Mouse (Mus musculus) frontal cortex, postnatal 10 days (tissue): Measurements from ENCODE around the gene Lrrc4c.

ENCODE experiments used
- DNase-seq, 2 experiments: peaks; one replicate each; pipeline ENCODE4 v3.0.0; 2022; ENCODE audit warnings: low spot score in 2 of 2, mixed read lengths in 1 of 2

Lrrc4c gene

GRCm38 (mm10) chr2:97469396-97469795 lies 1151.4 kb downstream of the Lrrc4c start:
- no peak for DNase-seq

DNA sequence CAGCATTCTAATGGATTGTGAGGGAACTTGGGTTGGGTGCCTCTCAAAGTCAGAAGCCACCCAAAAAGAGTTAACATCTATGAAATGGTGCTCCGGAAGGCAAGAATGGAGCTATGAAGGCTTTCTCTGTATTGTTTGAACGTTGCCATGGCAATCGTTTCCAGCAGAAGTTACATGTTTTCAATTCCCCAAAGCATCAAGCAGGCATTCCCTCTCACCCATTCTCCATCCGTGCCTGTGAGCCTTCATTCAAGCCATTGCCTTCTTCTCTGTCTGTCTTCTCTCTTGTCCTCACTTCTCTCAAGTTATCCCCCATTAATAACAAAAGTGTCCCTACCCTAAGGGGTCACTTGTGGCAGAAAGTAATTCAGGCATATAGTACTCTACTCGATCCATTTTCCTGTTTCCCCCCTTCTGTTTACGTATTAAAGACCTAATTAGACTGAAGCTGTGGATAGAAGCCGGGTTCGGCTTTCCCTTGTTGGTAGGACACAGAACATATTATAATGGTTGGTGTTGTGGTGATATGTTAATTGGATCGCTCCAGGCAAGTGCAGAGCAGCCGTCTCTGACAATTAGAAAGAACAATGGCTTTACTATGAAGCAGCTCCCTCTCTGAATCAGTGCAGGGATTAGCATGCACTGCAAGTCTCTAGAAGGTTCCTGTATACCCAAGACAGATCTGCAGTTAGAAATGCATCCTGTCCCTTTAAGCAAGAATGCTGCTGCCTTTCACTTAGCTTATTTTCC lies 1160.4 kb downstream of the Lrrc4c start:
- DNase-seq = no peak

DNA sequence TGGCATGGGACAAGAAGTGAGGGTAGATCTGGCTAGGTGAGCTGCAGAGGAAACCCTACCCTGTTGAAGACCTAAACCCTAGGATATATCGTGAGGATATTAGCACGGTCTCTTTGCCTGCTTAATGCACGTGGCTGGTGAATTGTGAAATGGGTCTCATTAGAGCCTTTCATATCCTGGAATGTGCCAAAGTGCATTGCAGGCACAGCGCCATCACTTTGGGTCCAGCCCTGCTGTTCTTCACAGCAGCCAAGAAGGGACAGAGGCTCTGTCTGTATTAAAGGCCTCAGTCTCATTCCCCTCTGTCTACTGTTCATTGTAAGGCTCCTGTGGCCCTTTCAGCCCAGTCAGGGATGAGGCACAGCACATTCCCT lies 1160.9 kb downstream of the Lrrc4c start:
- DNase-seq = peak in 1 of 2 experiments; percentile 30

DNA sequence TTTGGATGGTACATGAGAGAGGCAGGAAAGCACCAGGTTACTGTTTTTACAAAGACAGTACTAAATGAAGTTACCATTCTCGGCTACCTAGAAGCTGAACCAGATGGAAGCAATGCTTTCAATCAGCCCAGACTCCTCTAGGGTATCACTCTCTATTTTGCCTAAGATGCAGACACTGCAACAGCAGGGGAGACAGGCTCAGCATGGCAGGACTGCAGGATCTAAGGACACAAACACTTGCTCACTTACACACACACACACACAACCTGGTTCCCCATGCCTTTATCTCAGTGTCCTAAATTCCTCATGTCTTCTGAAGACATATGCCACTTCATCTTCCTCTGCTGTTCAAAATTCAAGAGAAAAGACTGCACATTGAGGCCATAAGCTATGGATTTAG lies 1167.0 kb downstream of the Lrrc4c start:
- DNase-seq = no peak

DNA sequence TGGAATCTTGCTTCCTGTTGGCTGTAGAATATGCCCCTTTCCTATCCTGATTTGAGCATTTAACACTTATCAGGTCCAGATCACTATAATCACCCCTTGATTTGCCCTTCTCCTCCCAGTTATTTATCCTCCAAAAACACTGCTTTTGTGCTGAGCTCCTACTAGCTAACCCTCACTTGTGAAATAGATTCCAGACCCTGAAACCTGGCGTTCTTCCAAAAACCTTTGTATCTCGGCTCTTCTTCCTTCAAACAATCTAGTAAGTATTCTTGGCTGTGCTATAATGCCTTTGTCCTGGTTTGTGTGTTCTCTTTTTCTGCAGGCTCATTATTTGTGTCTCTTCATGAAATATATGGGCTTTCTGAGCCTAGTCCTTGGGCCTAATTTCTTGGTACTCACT lies 1167.6 kb downstream of the Lrrc4c start:
- DNase-seq = no peak

DNA sequence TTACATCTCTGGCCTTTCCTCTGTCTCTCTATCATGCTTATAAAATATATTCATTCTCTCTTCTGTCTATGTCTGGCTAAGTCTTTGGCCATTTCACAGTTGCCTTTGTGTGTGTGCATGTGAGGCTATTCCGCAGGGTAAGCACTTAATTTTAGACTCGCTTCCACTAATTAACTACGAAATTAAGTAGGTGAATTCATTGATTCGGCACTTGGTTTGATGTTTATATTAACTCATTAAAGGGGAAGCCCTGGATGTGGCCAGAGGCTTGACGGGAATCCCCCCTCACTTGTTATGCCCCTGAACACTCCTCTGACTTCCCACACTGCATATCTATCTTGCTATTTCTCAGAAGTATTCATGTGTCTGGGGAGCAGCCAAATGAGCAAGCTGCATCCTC lies 1169.6 kb downstream of the Lrrc4c start:
- no peak for DNase-seq

GRCm38 (mm10) chr2:97497069-97497468 lies 1179.1 kb downstream of the Lrrc4c start:
- no peak for DNase-seq

DNA sequence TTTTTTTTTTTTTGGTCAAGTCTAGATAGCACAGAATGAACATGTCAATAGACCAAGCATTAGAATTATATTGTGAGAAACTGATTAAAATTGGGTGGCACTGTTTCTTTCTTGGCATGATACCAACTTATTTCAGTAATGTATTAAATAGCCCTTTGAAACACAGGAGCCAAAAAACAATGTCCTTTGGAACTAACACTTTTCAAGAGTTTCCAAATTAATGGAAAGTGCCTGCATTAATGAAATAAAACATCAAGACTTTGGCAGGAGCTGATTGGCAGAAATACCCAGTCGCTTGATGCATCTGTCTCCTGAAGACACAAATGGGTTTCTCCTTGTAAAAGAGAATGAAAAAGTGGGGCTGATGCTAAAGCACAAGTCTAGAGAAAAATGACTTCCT lies 1184.5 kb downstream of the Lrrc4c start:
- no peak for DNase-seq

GRCm38 (mm10) chr2:97504902-97505301 lies 1186.9 kb downstream of the Lrrc4c start:
- no peak for DNase-seq

- DNase-seq = no peak
Observed at GRCm38 (mm10) chr2:97524256-97524922, 1206.4 kb downstream of the Lrrc4c start.

GRCm38 (mm10) chr2:97525107-97525506 lies 1207.1 kb downstream of the Lrrc4c start:
- DNase-seq = no peak

DNA sequence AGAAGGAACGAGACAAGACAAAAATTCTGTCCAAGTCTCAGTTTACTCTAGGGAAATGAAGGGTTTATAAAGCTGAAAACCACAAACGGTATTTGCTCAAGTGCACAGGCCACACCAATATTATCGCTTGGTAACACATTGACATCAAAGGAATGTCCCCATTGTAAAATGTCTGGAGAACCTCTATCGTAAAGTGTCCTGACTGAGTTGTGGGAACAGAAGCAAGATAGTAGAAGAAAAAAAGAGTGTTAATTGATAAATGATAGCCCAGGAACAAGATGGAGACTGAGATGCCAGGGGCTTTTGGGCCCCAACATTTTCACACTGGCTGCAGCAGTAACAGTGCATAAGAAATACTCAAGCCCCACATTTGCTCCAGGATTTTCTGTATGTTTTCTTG lies 1212.7 kb downstream of the Lrrc4c start:
- no peak for DNase-seq

- DNase-seq = peak in 1 of 2 experiments; percentile 6
Observed at GRCm38 (mm10) chr2:97543691-97544672, 1226.0 kb downstream of the Lrrc4c start.

DNA sequence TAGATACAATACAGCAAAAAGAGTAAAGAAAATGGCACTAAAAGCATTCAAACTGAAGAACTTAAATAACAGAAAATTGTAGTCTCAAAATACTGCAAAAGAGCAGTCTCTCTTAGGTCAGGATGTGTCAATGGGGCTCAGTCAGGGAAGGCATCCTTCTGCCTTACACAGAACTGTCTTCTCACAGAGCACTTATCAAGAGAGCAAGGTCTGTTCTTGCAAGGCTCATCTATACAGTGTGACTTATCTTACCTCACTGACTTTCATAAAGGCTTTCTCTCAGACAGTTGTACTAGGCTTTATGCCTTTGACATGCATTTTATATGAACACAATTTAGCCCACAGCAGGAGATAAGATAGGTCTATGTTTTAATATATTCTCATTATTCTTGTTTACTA lies 1226.7 kb downstream of the Lrrc4c start:
- DNase-seq = no peak

DNA sequence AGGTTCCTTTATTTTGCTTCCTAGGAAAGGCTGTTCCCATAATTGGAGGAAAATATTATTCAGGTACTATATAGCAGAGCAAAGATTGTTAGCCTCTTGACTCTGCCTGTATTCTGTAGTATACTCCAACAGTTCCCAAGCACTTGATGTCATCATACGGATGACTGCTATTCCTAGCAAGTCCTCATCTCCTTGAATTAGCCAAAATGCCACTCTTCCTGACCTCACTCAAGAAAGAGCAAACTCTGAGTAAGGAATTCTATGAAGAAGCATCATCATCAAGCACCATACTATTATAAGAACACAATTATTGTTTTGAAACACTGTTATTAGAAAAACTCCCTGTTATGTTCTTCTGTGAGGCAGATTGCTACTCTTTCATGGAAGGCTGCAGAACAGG lies 1228.0 kb downstream of the Lrrc4c start:
- DNase-seq = no peak

GRCm38 (mm10) chr2:97564509-97564908 lies 1246.5 kb downstream of the Lrrc4c start:
- no peak for DNase-seq

DNA sequence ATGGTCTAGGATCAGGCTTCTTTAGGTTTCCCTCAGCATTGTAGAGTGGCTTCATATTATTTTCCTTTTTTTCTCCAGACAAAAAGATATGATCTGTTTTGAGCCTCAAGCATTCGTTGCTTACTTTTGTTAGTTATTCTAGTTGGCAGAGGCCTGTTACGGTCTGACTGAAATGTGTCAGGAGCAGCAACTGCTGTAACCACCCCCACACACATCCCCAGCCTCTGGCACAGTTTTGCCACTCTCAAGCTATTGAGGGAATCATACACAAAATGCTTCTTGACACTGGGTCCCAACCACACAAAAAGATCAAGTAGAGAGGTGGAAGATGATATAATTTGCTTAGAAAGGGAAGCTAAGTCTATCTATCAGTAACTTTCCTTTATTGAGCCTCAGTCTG lies 1251.0 kb downstream of the Lrrc4c start:
- DNase-seq = no peak

- DNase-seq = no peak
Observed at GRCm38 (mm10) chr2:97574921-97575320, 1257.0 kb downstream of the Lrrc4c start.

DNA sequence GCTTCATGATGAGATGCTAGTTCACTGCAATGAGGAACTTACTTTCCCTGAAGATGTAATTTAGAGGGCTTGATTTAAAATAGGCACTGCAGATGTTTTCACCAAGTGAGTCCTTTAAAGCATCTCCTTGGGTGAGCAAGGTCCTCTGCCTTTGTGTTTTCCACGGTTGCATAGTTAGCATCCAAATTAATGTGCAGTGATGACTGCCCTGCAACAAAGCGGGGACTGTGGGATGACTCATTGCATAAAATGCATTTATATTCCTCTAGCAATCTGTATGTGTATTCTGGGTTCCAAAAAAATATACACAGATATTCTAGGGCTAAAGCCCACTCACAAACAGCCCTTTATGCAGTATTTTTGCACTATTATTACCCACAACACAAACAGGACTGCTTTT lies 1263.2 kb downstream of the Lrrc4c start:
- DNase-seq = no peak

DNA sequence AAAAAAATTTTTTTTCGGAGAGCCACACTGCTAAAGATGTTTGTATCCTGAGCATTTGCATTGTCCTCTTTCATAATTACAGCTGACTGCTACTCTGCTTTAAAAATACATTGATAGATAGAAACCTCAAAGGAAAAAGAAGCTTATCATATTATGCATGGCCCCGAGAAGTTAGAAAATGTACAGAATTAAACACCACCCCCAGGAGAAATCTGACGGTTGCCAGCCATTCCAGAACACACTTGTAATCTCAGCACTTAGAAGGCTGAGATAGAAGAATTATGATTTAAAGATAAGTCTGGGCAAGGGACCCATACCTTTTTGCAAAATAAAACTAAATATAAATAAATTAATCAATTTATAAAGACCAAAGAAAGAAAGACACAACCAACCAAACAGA lies 1268.4 kb downstream of the Lrrc4c start:
- DNase-seq = no peak

DNA sequence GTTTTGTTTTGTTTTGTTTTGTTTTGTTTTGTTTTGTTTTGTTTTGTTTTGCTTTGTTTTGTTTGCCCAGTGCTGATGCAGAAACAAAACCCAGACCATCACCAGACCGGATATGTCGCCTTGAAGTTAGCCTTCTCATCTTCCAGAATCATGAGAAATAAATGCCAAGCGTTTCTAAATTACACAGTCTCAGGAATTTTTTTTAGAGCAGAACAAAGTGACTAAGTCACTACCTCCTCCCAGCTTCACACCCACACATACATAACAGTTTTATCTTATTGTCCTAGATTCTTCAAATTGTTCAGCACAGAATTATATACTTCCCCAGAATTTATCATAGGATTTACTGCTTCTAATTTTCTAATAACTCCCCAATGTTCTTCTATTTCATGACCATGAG lies 1272.6 kb downstream of the Lrrc4c start:
- no peak for DNase-seq

- DNase-seq = no peak
Observed at GRCm38 (mm10) chr2:97604182-97604581, 1286.2 kb downstream of the Lrrc4c start.
